Mouse (Mus musculus) CH12F3 (cell line): ENCODE data around the gene Sspn.

Source experiments
- in situ Hi-C: fragments of 300-500 bp; cut with MboI; formaldehyde crosslinking; loops from 2 replicates; pipeline ENCODE4 v1.14.3; 2020; ENCODE audit warnings: low sequenced_read_pairs

Sspn gene

DNA sequence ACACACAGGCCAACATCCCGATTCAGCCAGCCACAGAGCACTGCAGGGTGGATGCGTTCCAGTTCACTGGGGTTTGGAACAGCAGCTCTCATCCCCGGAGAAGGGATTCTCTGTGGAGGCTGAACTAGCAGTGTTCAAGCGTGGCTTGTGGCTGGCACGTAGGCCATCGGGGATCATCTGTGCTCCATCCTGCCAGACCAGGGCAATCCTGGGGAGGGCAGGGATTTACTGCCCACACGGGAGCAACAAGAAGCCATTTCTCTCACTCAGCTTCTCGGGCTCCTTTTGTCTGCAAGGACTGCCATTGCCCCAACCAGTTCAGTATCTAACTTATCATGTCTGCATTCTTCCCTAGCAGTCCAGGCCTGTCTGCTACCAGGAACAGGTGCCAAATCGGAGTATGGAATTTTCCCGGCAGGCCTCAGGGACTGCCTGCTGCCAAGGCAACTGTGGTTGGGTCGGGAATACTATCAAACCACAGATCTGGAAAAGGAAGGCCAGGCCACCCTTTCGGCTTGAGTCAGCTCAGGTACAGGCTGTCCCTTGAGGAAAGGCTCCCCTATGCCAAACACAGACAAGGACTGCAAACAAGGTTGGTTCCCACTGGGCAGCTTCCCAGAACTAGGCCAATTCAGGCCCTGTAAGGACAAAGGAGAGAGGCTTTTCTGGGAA, 78.8 kb downstream of the Sspn start:
- in situ Hi-C loops: no loop called here

DNA sequence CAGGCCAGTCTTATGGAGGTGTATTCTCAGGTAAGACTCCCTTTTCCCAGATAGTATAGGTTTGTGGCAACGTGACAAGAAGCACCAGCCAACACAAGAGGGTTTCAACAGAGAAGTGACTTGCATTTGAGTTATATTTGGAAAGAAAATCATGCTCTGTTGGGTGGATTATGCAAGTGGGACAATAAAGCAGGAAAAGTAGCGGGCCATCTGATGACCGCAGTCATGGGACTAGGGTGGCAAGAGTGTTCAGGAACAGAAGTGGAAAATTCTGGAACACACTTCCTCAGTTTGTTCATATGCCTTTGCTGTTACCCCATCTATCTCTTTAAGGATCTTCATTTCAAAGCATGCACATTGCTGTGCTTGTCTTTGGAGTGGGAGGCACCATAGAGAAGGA, 82.9 kb downstream of the Sspn start:
- in situ Hi-C loops: no loop called here
